Mouse (Mus musculus): ENCODE measurements at regions not wholly inside any gene's neighbourhood (a gene's known extent, or its start where the extent isn't known, plus 50 kb on each side); places are given as distances from the start of the nearest gene placed in this dataset.

DNA sequence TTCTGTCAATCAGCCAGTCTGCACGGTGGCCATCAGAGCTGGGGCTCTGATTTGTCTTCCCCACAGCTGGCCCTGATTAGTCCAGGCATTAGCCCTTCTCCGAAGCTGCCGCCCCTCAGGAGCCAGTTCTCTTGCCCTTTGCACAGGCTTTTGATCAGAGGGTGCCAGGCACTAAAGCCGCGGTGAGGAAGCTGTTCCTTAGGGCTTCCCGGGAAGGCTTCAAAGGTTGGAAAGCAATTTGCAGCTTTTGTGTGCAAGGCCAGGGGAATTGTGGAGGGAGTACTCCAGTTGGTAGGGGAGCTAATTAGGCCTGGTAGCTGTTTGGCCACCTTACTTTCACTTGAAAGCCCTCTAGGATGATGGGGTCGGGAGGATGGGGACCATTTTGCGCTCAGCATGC, 71.2 kb downstream of the 4933412E24Rik start:
- TF ChIP-seq POLR2A (IDR thresholded peaks at IDR 0.05; ENCODE audit: insufficient read length, low read depth) (no peak), E2F4 (IDR thresholded peaks at IDR 0.05; ENCODE audit: insufficient read depth) (no peak), TCF12 (IDR thresholded peaks at IDR 0.05; ENCODE audit: insufficient read depth, poor library complexity, severe bottlenecking) (no peak), POLR2AphosphoS2 (IDR thresholded peaks at IDR 0.05; ENCODE audit: insufficient read length, low read depth) (no peak)

Measured in myocyte (in vitro differentiated cells).